24 mouse cellular contexts compared by ENCODE assay signal in the genomic region with DNA sequence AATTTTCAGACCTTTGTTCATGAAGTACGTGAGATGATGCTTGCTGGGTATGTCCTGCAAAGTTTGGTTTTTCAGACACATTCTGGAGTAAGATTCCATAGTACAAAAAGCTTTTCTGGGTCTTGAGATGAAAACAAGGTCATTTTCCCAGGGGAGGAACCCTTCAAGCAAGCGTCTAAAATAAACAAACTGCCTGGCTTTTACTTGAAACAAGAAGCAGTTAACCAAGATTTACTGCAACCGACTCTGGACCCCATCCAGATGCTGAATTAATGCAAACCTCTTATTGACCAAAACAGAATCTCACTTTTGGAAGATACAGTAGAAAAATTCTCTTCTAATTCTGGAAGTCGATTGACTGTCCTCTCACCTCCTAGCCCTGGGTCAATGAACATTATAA. TPM values are rescaled to one million over a fixed set of nuclear protein-coding genes. Genes with fewer than 3 reads are reported as not detected.
DNase-seq lines count a peak whose midpoint lies in the region; ATAC-seq and TF ChIP-seq lines count a peak whose summit lies in the region.
"Had no signal": no experiment of that assay in that cellular context is flagged by ENCODE, and none has a peak within 500 bp of the region (broad histone marks: within the 10 kb centered on the region; RNA-seq: fewer than 3 reads in every experiment).

No protein-coding gene starts in this region.

- 0 out of 2 replicates have a peak, but pooled peaks cover 10% of the 10 kb centered on the region for H3K4me1 ChIP-seq in kidney, embryonic 14.5 days (ENCODE audit: control insufficient read depth, insufficient read depth, low read length)
- peaks cover 5% of the 10 kb centered on the region; the same call in 1 of the 2 replicates for H3K4me1 ChIP-seq in lung, embryonic 14.5 days (ENCODE audit: insufficient read depth)
- H3K4me1 ChIP-seq in intestine, embryonic 16.5 days (ENCODE audit: control insufficient read depth, insufficient read depth, low read length), result 0 out of 2 replicates have a peak, but pooled peaks cover 3% of the 10 kb centered on the region
- 0 out of 2 replicates have a peak, but pooled peaks cover 8% of the 10 kb centered on the region for H3K4me1 ChIP-seq in stomach, embryonic 16.5 days (ENCODE audit: control insufficient read depth, insufficient read depth, low read length)
- H3K4me1 ChIP-seq: embryonic facial prominence, embryonic 13.5 days; forebrain, embryonic 15.5 days; limb, embryonic 15.5 days; neural tube, embryonic 12.5 days had no signal

- no peak for DNase-seq in kidney, adult 11 months
- DNase-seq in lung, embryonic 14.5 days, result peak; percentile 86
- no peak for DNase-seq in lung, postnatal 4 days
- no peak for DNase-seq in gastrocnemius, postnatal 36 days
- DNase-seq: adrenal gland, adult 8-10 months; cerebellum, adult 11-12 months; midbrain, embryonic 14.5 days; right cerebral cortex, postnatal 25 days; spleen, adult 18-20 months; thymus, adult 18-20 months; thymus, postnatal 36 days had no signal

- ATAC-seq in kidney, embryonic 14.5 days (ENCODE audit: low FRiP score, low TSS enrichment), result 0 out of 2 replicates have a peak, but pooled peaks have one; percentile 49
- ATAC-seq in lung, embryonic 14.5 days (ENCODE audit: insufficient read depth), result peak; percentile 51; the same call in 1 of the 2 replicates
- no peak for ATAC-seq in intestine, embryonic 16.5 days
- no peak for ATAC-seq in stomach, embryonic 16.5 days (ENCODE audit: insufficient read depth, low FRiP score)
- ATAC-seq: activated CD4-positive, CD25-positive, alpha-beta regulatory T cell, adult 4 months; forebrain, embryonic 15.5 days; hindbrain, postnatal 0 days had no signal

- H3K9ac ChIP-seq in kidney, embryonic 14.5 days (ENCODE audit: low read depth, low read length), result no peak overlapping the region
- H3K9ac ChIP-seq in lung, embryonic 14.5 days, result no peak overlapping the region
- no peak overlapping the region for H3K9ac ChIP-seq in intestine, embryonic 16.5 days (ENCODE audit: low read depth, low read length)
- no peak overlapping the region for H3K9ac ChIP-seq in stomach, embryonic 16.5 days (ENCODE audit: low read length)
- H3K9ac ChIP-seq: embryonic facial prominence, embryonic 13.5 days; forebrain, embryonic 15.5 days; heart, embryonic 13.5 days; limb, embryonic 15.5 days; liver, embryonic 14.5 days; neural tube, embryonic 12.5 days had no signal

- no peak for TF ChIP-seq CTCF in lung, embryonic 14.5 days (IDR thresholded peaks at IDR 0.05; ENCODE audit: low read depth)

- H3K27ac ChIP-seq in kidney, embryonic 14.5 days (ENCODE audit: low read depth, low read length), result peak overlapping the region; percentile 73; the same call in 1 of the 2 replicates
- H3K27ac ChIP-seq in lung, embryonic 14.5 days (ENCODE audit: low read depth), result peak overlapping the region; percentile 73
- H3K27ac ChIP-seq in intestine, embryonic 16.5 days (ENCODE audit: low read length), result peak overlapping the region; percentile 42; the same call in 1 of the 2 replicates
- H3K27ac ChIP-seq in stomach, embryonic 16.5 days (ENCODE audit: low read length), result peak overlapping the region; percentile 71
- H3K27ac ChIP-seq: embryonic facial prominence, embryonic 13.5 days; forebrain, embryonic 15.5 days; heart, embryonic 13.5 days; hindbrain, postnatal 0 days; limb, embryonic 15.5 days; liver, embryonic 14.5 days; neural tube, embryonic 12.5 days had no signal

- no peak overlapping the region for H3K4me2 ChIP-seq in kidney, embryonic 14.5 days (replicated peaks; ENCODE audit: low read depth, low read length)
- H3K4me2 ChIP-seq in lung, embryonic 14.5 days, result no peak overlapping the region
- no peak overlapping the region for H3K4me2 ChIP-seq in intestine, embryonic 16.5 days (ENCODE audit: low read depth, low read length)
- H3K4me2 ChIP-seq in stomach, embryonic 16.5 days (ENCODE audit: low read depth, low read length), result no peak overlapping the region
- H3K4me2 ChIP-seq: embryonic facial prominence, embryonic 13.5 days; forebrain, embryonic 15.5 days; heart, embryonic 13.5 days; limb, embryonic 15.5 days; neural tube, embryonic 12.5 days had no signal

- no peaks in the 10 kb centered on the region for H3K9me3 ChIP-seq in kidney, embryonic 14.5 days (ENCODE audit: control insufficient read depth, low read length)
- no peaks in the 10 kb centered on the region for H3K9me3 ChIP-seq in lung, embryonic 14.5 days (ENCODE audit: low read depth, low read length)
- no peaks in the 10 kb centered on the region for H3K9me3 ChIP-seq in intestine, embryonic 16.5 days (ENCODE audit: control insufficient read depth, low read length)
- H3K9me3 ChIP-seq in stomach, embryonic 16.5 days (replicated peaks; ENCODE audit: control insufficient read depth, low read length), result no peaks in the 10 kb centered on the region
- H3K9me3 ChIP-seq: embryonic facial prominence, embryonic 13.5 days; forebrain, embryonic 15.5 days; heart, embryonic 13.5 days; limb, embryonic 15.5 days; neural tube, embryonic 12.5 days had no signal

- no peak overlapping the region for H3K4me3 ChIP-seq in kidney, embryonic 14.5 days (ENCODE audit: low read length)
- H3K4me3 ChIP-seq in lung, embryonic 14.5 days (ENCODE audit: low read depth, low read length), result no peak overlapping the region
- no peak overlapping the region for H3K4me3 ChIP-seq in intestine, embryonic 16.5 days (ENCODE audit: low read length)
- H3K4me3 ChIP-seq in stomach, embryonic 16.5 days (replicated peaks; ENCODE audit: low read length), result no peak overlapping the region
- H3K4me3 ChIP-seq: embryonic facial prominence, embryonic 13.5 days; forebrain, embryonic 15.5 days; heart, embryonic 13.5 days; limb, embryonic 15.5 days; neural tube, embryonic 12.5 days had no signal

- 24% methylated on average over 4 of the region's 4 CpGs for WGBS in kidney, embryonic 14.5 days
- WGBS in lung, embryonic 14.5 days, result 27% methylated on average over 4 of the region's 4 CpGs
- 40% methylated on average over 4 of the region's 4 CpGs for WGBS in intestine, embryonic 16.5 days
- WGBS in stomach, embryonic 16.5 days, result 28% methylated on average over 4 of the region's 4 CpGs

- no peaks in the 10 kb centered on the region for H3K36me3 ChIP-seq in kidney, embryonic 14.5 days (ENCODE audit: control insufficient read depth, insufficient read depth, low read length)
- H3K36me3 ChIP-seq in lung, embryonic 14.5 days (ENCODE audit: insufficient read depth), result no peaks in the 10 kb centered on the region
- H3K36me3 ChIP-seq in intestine, embryonic 16.5 days (ENCODE audit: control insufficient read depth, insufficient read depth, low read length), result no peaks in the 10 kb centered on the region
- H3K36me3 ChIP-seq in stomach, embryonic 16.5 days (ENCODE audit: control insufficient read depth, insufficient read depth, low read length), result no peaks in the 10 kb centered on the region
- H3K36me3 ChIP-seq: embryonic facial prominence, embryonic 13.5 days; forebrain, embryonic 15.5 days; heart, embryonic 13.5 days; limb, embryonic 15.5 days; neural tube, embryonic 12.5 days had no signal

- H3K27me3 ChIP-seq in kidney, embryonic 14.5 days (ENCODE audit: control insufficient read depth, insufficient read depth, low read length), result no peaks in the 10 kb centered on the region
- no peaks in the 10 kb centered on the region for H3K27me3 ChIP-seq in lung, embryonic 14.5 days (ENCODE audit: insufficient read depth, low read length)
- no peaks in the 10 kb centered on the region for H3K27me3 ChIP-seq in intestine, embryonic 16.5 days (replicated peaks; ENCODE audit: control insufficient read depth, insufficient read depth, low read length)
- H3K27me3 ChIP-seq in stomach, embryonic 16.5 days (ENCODE audit: control insufficient read depth, insufficient read depth, low read length), result no peaks in the 10 kb centered on the region
- H3K27me3 ChIP-seq: embryonic facial prominence, embryonic 13.5 days; forebrain, embryonic 15.5 days; heart, embryonic 13.5 days; limb, embryonic 15.5 days; neural tube, embryonic 12.5 days had no signal

- intact Hi-C loops in gastrocnemius, postnatal 36 days (cut with DNase I), result no loop called here

RNA-seq across cellular contexts. Expression of gene Kcnj8, which starts 20.5 kb away (rescaled TPM):
- polyA plus RNA-seq in kidney, embryonic 14.5 days (2014; fragmentation: Nextera tagmentation; extraction: Ambion mirVana), result 18.8 and 21.0 TPM in 2 replicates
- 13.6 and 16.3 TPM in 2 replicates for polyA plus RNA-seq in lung, embryonic 14.5 days (2014; fragmentation: Nextera tagmentation; extraction: Ambion mirVana)
- polyA plus RNA-seq in intestine, embryonic 16.5 days (2015; fragmentation: Nextera tagmentation; extraction: Ambion mirVana), result 30.1 and 35.7 TPM in 2 replicates
- polyA plus RNA-seq in stomach, embryonic 16.5 days (2015; fragmentation: Nextera tagmentation; extraction: Ambion mirVana), result 51.8 and 57.9 TPM in 2 replicates
- total RNA-seq in gastrocnemius, postnatal 36 days (2021), result 10 to 100 TPM in 1 of 2 experiments, 1 to 10 TPM in 1; 6.4 to 10.8 TPM
- total RNA-seq: MEL had no signal
- polyA plus RNA-seq: C2C12 had no signal

RNA-seq across cellular contexts. Expression of gene Ldhb, which starts 43.1 kb away (rescaled TPM):
- polyA plus RNA-seq in kidney, embryonic 14.5 days (2014; fragmentation: Nextera tagmentation; extraction: Ambion mirVana), result 578 and 592 TPM in 2 replicates
- polyA plus RNA-seq in lung, embryonic 14.5 days (2014; fragmentation: Nextera tagmentation; extraction: Ambion mirVana), result 215 and 230 TPM in 2 replicates
- 80.5 and 93.6 TPM in 2 replicates for polyA plus RNA-seq in intestine, embryonic 16.5 days (2015; fragmentation: Nextera tagmentation; extraction: Ambion mirVana)
- 156 and 159 TPM in 2 replicates for polyA plus RNA-seq in stomach, embryonic 16.5 days (2015; fragmentation: Nextera tagmentation; extraction: Ambion mirVana)
- 100 to 1,000 TPM; 236 to 395 TPM for total RNA-seq in gastrocnemius, postnatal 36 days (2021)
- total RNA-seq: MEL had no signal

Comparison
In these comparisons a context has a peak if more than half of its experiments do, and no peak if none do; other contexts are left out.
1. ATAC-seq: peak in kidney, embryonic 14.5 days (single experiment) and lung, embryonic 14.5 days (single experiment); none in intestine, embryonic 16.5 days (single experiment) and stomach, embryonic 16.5 days (single experiment).
2. Peak in every context shown above with its lines, with median percentiles within 50 percentile points of each other: H3K27ac ChIP-seq.